Mouse (Mus musculus) forebrain, embryonic 13.5 days (tissue): ENCODE data around the gene Ncoa7. TPM values are rescaled to one million over a fixed set of nuclear protein-coding genes. Genes with fewer than 3 reads are reported as not detected.

ENCODE experiments used
- ATAC-seq: fragments of 200-750 bp; cut with Nextera tagmentation; 2 replicates; pipeline ENCODE4 v1.8.0; 2017
- H3K27ac ChIP-seq: fragments of 300-500 bp; sonication (generic); 2 replicates; pipeline ENCODE4 v1.5.1; 2015; ENCODE audit warnings: inconsistent platforms, mild to moderate bottlenecking, moderate library complexity
- H3K27me3 ChIP-seq: fragments of 300-500 bp; sonication (generic); 2 replicates; pipeline ENCODE4 v1.6.1; 2015; ENCODE audit warnings: mild to moderate bottlenecking, inconsistent platforms
- H3K36me3 ChIP-seq: fragments of 300-500 bp; sonication (generic); 2 replicates; pipeline ENCODE4 v1.6.1; 2015; ENCODE audit warnings: mild to moderate bottlenecking, inconsistent platforms; ENCODE audit not compliant: poor library complexity, severe bottlenecking
- H3K4me1 ChIP-seq: fragments of 300-500 bp; sonication (generic); 2 replicates; pipeline ENCODE4 v1.6.1; 2015; ENCODE audit warnings: inconsistent platforms
- H3K4me2 ChIP-seq: fragments of 300-500 bp; sonication (generic); 2 replicates; pipeline ENCODE4 v1.6.1; 2015; ENCODE audit warnings: inconsistent platforms, mild to moderate bottlenecking, moderate library complexity
- H3K4me3 ChIP-seq: fragments of 300-500 bp; sonication (generic); 2 replicates; pipeline ENCODE4 v1.5.1; 2015; ENCODE audit warnings: mild to moderate bottlenecking, inconsistent platforms
- H3K9ac ChIP-seq: fragments of 300-500 bp; sonication (generic); 2 replicates; pipeline ENCODE4 v1.6.1; 2015; ENCODE audit warnings: mild to moderate bottlenecking, inconsistent platforms
- H3K9me3 ChIP-seq: fragments of 300-500 bp; sonication (generic); replicated peaks from 2 replicates; pipeline ENCODE4 v1.6.1; 2016; ENCODE audit warnings: inconsistent platforms
- WGBS: fragments of 180-500 bp; shearing (Covaris S2); methylation state at CpG from one replicate; pipeline ENCODE4 v1.1.7; 2015; 5-methylcytosine and 5-hydroxymethylcytosine counted together
- polyA plus RNA-seq: library from polyadenylated mRNA; unstranded; fragments of >200 nt; fragmentation: Nextera tagmentation; extraction: Ambion mirVana; gene quantifications from 2 replicates; pipeline ENCODE4 v1.2.1, GENCODE M21; 2015

Gene Ncoa7
- polyA plus RNA-seq, 1 experiment from 2014 or later: 8.8 TPM

DNA sequence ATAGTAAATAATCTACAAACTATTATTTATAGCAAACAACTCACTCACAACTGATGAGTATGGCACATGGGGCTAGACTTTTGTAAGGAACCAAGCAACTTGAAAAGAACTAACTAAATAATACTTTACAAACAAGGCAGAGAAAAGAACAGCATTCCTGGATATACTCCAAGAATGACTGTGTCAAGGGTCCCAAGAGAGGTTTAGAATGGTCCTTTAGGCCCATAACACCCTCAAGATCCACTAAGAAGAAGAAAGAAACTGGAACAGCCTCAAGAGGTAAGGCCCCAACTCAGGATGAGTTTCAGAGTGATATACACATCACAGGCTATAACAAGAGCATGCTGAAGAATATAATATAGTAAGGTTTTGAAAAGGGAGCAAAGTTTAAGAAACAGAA is 47.1 kb downstream of the Ncoa7 start:
- no peaks in the 10 kb centered on the region for H3K27me3 ChIP-seq
- H3K9me3 ChIP-seq: no peaks in the 10 kb centered on the region
- no peak overlapping the region for H3K27ac ChIP-seq
- no peak for ATAC-seq
- H3K4me2 ChIP-seq: no peak overlapping the region
- H3K4me1 ChIP-seq: no peaks in the 10 kb centered on the region
- H3K4me3 ChIP-seq: no peak overlapping the region
- H3K36me3 ChIP-seq: no peaks in the 10 kb centered on the region
- H3K9ac ChIP-seq: no peak overlapping the region

DNA sequence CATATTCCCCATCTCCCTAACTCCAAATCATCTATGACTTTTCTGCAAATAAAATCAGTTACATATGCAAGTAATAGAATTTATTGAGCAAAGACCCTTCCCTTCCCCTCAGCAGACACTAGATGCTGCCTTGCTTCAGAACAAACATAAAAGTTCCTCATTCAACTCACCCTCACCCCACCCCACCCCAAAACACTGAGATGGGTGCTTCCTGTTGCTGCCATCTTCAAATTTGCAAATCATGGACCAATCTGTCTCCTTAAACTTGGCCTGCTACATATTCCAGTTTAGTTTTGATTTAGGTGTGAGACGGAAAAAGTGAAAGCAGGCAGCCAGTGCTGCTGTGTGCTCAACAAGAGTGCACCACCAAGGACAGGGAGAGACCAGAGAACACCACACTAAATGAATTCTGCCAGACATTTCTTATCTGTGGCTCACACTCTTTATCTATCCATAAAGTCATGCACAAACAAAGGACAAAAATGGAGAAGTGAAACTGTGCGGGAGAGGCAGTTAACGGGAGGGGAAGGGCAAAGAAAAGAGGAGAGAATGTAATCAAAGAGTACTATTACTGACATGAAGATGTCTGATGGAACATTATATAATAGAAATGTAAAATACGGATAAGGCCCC is 48.2 kb downstream of the Ncoa7 start:
- Histone ChIP-seq H3K27ac (no peak overlapping the region), H3K4me3 (no peak overlapping the region), H3K4me2 (no peak overlapping the region), H3K4me1 (no peaks in the 10 kb centered on the region), H3K9me3 (no peaks in the 10 kb centered on the region), H3K27me3 (no peaks in the 10 kb centered on the region), H3K36me3 (no peaks in the 10 kb centered on the region), H3K9ac (no peak overlapping the region)
- no peak for ATAC-seq
- 81% methylated on average over 4 of the region's 4 CpGs for WGBS

DNA sequence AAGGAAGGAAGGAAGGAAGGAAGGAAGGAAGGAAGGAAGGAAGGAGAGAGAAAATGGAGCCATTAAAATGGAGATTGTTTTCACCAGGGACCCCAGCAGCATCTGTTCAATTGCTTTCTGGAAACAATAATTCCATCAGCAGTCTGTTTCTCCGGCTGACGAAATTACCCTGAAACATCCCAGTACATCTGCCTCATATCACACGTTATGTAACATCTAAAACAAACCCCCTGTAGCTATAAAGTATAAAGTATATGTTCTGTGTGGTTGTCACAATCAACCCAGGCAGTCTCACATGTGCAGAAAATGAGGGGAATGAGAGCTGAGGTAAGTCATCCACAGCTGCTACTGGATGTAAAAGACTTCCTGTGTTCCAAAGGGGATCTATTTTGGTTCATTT is 49.0 kb downstream of the Ncoa7 start:
- no peaks in the 10 kb centered on the region for H3K9me3 ChIP-seq
- H3K36me3 ChIP-seq: no peaks in the 10 kb centered on the region
- no peak overlapping the region for H3K9ac ChIP-seq
- no peaks in the 10 kb centered on the region for H3K27me3 ChIP-seq
- no peak overlapping the region for H3K27ac ChIP-seq
- H3K4me2 ChIP-seq: no peak overlapping the region
- no peak overlapping the region for H3K4me3 ChIP-seq
- 71% methylated on average over 3 of the region's 3 CpGs for WGBS
- no peaks in the 10 kb centered on the region for H3K4me1 ChIP-seq
- no peak for ATAC-seq

DNA sequence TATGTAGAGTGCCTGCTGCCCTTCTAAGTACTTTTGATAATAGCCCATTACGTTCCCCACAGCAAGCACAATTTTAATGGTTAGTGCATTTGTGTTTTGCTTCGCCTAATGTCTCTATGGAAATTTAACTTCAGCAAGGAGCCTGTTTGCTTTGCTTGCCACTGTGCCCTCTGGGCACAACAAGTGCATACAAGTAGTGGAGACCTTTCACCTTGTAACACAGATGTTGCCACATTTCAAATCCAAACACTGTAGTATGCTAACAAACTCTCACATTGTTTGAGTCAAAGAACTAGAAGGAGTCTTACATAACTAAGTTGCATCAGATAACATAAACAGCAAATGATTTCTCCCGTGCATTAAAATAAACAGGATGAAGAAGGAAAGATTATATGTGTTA is 50.6 kb downstream of the Ncoa7 start:
- H3K4me1 ChIP-seq: 0 out of 2 replicates have a peak, but pooled peaks cover 4% of the 10 kb centered on the region
- no peaks in the 10 kb centered on the region for H3K36me3 ChIP-seq
- WGBS: 82% methylated on average over 3 of the region's 3 CpGs
- no peak overlapping the region for H3K9ac ChIP-seq
- no peak for ATAC-seq
- H3K27me3 ChIP-seq: no peaks in the 10 kb centered on the region
- no peaks in the 10 kb centered on the region for H3K9me3 ChIP-seq
- H3K27ac ChIP-seq: no peak overlapping the region
- no peak overlapping the region for H3K4me3 ChIP-seq
- H3K4me2 ChIP-seq: no peak overlapping the region

DNA sequence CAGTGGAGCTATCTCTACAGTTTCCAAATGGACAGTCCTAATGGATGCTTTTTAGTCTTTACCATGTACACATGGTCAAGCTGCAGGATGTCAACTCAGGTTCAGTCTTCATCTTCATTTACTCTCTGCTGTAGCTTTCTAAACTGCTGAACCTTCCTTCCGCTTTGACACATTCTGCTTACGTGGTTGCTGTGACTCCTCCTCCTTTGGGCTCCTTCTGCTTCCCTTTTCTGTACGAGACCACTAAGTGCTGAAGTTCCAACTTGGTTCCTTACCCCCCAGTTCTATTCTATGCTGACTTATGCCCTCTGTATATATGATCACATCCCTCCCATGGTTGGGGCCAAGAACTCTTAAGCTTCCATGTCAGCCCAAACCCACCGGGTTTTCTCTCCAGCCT is 51.5 kb downstream of the Ncoa7 start:
- Histone ChIP-seq H3K4me2 (no peak overlapping the region), H3K9me3 (no peaks in the 10 kb centered on the region), H3K9ac (no peak overlapping the region), H3K27ac (no peak overlapping the region), H3K4me1 (0 out of 2 replicates have a peak, but pooled peaks cover 4% of the 10 kb centered on the region), H3K36me3 (no peaks in the 10 kb centered on the region), H3K4me3 (no peak overlapping the region), H3K27me3 (no peaks in the 10 kb centered on the region)
- no peak for ATAC-seq
- 90% methylated on average over 4 of the region's 4 CpGs for WGBS

DNA sequence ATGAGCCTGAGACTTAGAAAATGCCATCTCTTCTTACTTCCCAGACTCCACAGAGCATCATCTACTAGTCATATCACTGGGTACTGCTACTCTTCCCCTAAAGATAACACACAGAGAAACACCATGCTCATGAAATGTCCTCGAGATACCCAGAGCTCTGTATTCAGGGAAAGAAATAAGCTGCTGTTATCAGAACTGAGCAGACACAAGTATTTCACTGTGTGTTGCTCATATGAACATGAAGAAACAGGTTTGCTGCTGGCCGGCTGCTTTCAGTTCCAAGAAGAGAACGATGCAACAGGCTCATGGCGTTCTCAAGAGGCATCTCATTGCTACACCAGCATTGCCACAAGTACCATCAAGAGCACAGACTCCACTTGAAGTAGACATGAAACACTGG is 53.3 kb downstream of the Ncoa7 start:
- Histone ChIP-seq H3K4me2 (no peak overlapping the region), H3K4me3 (no peak overlapping the region), H3K27me3 (no peaks in the 10 kb centered on the region), H3K27ac (no peak overlapping the region), H3K9me3 (no peaks in the 10 kb centered on the region), H3K9ac (no peak overlapping the region), H3K4me1 (0 out of 2 replicates have a peak, but pooled peaks cover 4% of the 10 kb centered on the region), H3K36me3 (no peaks in the 10 kb centered on the region)
- ATAC-seq: no peak
- 89% methylated on average over 4 of the region's 4 CpGs for WGBS

DNA sequence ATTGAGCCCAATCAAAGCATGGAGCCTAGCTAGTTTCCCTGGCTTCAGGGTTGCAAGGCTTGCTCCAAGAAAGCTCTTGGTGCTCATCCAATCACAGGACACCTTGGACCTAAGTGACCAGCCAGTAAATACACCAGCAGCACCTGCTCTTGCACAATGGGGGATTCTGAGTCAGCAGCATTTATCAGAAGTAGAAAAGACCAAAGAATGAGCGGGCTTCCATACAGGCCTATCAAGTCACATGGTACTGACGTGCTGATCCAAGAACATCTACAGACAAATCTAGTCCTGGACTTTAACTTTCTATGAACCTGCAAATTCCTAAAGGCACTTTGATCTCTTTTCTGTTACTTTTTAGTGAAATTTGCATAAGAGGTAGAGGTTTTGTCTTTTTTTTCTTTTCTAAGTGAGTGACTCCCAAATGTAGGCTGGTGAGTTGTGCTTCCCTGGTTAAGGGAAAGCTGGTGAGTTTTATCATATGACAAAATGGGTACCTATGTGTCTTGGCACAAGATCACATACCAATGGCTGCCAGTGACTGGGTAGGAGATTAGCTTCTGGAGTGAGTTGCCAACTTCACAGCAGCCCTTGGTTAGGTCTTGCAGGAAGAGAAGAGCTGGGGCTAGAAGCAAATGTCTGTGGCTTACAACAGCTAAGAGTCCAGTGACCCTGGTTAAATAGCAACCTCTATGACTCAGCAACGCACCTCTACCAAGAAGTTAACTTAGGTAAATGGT is 57.7 kb downstream of the Ncoa7 start:
- Histone ChIP-seq H3K36me3 (no peaks in the 10 kb centered on the region), H3K9me3 (no peaks in the 10 kb centered on the region), H3K27ac (no peak overlapping the region), H3K4me2 (no peak overlapping the region), H3K9ac (no peak overlapping the region), H3K4me1 (0 out of 2 replicates have a peak, but pooled peaks cover 4% of the 10 kb centered on the region), H3K27me3 (no peaks in the 10 kb centered on the region), H3K4me3 (no peak overlapping the region)
- ATAC-seq: no peak
- WGBS: 90% methylated on average over 3 of the region's 3 CpGs

DNA sequence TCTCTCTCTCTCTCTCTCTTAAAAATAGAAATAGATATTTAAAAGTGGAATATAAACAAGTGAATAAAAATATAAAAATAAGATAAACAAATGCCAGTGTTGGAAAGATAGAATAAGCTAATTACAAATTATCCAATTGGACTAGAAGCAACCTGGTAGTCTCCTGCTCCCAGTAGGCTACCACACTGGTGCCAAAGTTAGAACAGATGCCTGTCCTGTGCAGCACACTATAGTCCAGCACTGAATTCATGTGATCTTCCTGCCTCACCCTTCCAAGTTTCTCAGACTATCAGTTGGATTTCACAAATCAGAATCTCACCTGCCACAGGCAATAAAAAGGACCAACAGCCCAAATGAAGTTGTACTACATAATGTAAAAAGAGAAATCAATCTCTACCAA is 59.9 kb downstream of the Ncoa7 start:
- Histone ChIP-seq H3K27me3 (no peaks in the 10 kb centered on the region), H3K9me3 (no peaks in the 10 kb centered on the region), H3K4me3 (no peak overlapping the region), H3K36me3 (no peaks in the 10 kb centered on the region), H3K4me2 (no peak overlapping the region), H3K4me1 (no peaks in the 10 kb centered on the region), H3K9ac (no peak overlapping the region), H3K27ac (no peak overlapping the region)
- ATAC-seq: no peak

DNA sequence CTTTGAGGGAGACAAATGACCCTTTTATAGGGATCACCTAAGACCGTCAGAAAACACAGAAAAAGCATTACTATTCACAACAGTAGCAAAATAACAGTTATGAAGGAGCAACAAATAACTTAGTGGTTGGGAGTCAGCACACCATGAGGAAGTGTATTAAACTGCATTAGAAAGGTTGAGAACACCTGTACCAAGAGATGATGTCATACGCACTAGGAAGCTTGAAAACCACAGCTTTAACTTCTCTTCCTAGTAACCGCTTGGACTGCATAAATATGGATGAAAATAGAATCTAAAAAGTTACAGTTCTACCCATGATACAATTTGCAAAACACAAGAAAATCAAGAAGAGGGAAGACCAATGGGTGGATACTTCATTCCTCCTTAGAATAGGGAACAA is 64.7 kb downstream of the Ncoa7 start:
- 90% methylated on average over 3 of the region's 3 CpGs for WGBS
- Histone ChIP-seq H3K9ac (no peak overlapping the region), H3K27ac (no peak overlapping the region), H3K4me3 (no peak overlapping the region), H3K4me1 (peaks cover 2% of the 10 kb centered on the region; the same call in 1 of the 2 replicates), H3K36me3 (no peaks in the 10 kb centered on the region), H3K9me3 (no peaks in the 10 kb centered on the region), H3K4me2 (no peak overlapping the region), H3K27me3 (no peaks in the 10 kb centered on the region)
- ATAC-seq: no peak

DNA sequence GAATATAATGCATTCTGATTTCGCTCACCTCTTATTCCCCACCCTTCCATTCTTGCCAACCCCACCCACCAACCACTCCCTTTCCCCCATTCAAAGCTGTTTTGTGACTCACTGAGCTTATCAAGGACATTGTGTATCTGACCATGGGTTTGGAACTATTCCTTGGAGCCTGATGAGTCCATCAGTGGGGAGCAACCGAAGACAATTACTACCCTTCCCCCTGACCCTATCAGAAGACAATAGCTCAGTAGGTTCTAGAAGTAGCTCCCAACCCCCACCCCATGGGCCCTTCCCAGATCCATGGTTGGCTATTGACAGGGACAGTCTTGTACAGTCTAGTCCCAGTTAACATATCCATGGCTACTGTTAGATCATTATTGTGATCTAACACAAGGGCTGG is 65.8 kb downstream of the Ncoa7 start:
- Histone ChIP-seq H3K9me3 (no peaks in the 10 kb centered on the region), H3K4me3 (no peak overlapping the region), H3K36me3 (no peaks in the 10 kb centered on the region), H3K27me3 (no peaks in the 10 kb centered on the region), H3K9ac (no peak overlapping the region), H3K4me1 (peaks cover 5% of the 10 kb centered on the region; the same call in 1 of the 2 replicates), H3K27ac (no peak overlapping the region), H3K4me2 (no peak overlapping the region)
- WGBS: 93% methylated on average over 2 of the region's 2 CpGs
- ATAC-seq: no peak

DNA sequence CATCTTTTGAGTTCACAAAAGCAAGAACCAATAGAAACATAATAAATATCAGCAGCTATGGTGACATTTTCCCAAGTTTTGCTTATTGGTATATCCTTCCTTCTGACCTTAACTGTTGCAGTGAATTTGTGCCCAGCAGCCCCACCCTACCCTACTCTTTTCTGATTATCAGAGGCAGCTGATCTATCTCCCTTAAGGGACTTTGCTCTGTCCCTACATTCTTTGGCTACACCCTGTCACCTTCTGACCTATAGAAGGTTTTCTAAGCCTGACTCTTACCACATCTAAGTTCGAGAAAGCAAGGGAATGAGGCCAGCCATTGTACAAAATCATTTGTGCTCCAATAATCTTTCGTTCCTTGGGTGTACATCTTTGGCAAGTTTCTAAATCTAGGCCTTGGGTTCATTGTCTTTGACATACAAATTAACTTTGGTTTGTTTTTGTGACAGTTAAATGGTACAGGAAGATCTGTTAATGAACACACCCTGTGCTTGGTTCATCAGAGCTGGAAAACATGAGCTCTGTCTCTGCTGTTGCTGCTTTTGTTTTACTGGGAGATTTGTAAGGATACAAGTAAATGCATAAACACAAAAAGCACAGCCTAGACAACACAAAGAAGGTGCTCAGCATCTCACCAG is 69.9 kb downstream of the Ncoa7 start:
- Histone ChIP-seq H3K4me1 (peaks cover 5% of the 10 kb centered on the region; the same call in 1 of the 2 replicates), H3K9me3 (no peaks in the 10 kb centered on the region), H3K9ac (no peak overlapping the region), H3K27ac (no peak overlapping the region), H3K27me3 (no peaks in the 10 kb centered on the region), H3K4me3 (no peak overlapping the region), H3K4me2 (no peak overlapping the region), H3K36me3 (no peaks in the 10 kb centered on the region)
- 44% methylated on average over 2 of the region's 2 CpGs for WGBS
- ATAC-seq: no peak

DNA sequence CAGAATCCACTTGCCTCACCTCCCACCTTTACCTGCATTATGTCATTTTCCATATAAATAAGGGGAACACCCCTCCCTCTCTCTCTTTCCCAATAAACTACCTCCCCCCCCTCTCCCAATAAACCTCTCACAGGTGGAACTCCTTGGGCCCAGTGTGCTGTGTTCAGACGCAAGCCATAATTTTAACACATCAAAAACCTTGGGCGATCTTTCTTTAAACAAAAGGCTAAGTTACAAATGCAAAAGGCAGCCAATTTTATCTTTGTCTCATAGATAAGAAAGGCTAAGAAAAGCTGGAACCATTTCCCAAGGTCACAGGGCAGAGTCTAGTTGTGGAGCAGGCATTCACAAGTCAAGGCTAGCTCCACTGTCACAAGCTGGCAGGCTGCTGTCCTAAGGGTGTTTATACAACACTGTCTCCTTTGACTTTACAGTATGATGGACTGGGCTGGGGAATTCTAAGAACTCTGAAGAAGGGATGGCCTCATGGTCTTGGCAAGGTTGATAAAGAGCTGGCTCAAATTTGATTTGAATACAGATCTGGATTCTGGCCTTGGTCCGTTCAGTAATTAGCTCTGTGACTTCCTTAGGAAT is 71.7 kb downstream of the Ncoa7 start:
- H3K36me3 ChIP-seq: no peaks in the 10 kb centered on the region
- no peak overlapping the region for H3K4me3 ChIP-seq
- ATAC-seq: no peak
- peaks cover 5% of the 10 kb centered on the region; the same call in 1 of the 2 replicates for H3K4me1 ChIP-seq
- WGBS: 91% methylated on average over 3 of the region's 3 CpGs
- H3K9me3 ChIP-seq: no peaks in the 10 kb centered on the region
- H3K9ac ChIP-seq: no peak overlapping the region
- no peak overlapping the region for H3K4me2 ChIP-seq
- H3K27me3 ChIP-seq: no peaks in the 10 kb centered on the region
- no peak overlapping the region for H3K27ac ChIP-seq
